In genomic region chr1:155453180-155453579, GRCm38 (mm10) we compare ENCODE assay signal across 10 mouse cellular contexts. TPM values are rescaled to one million over a fixed set of nuclear protein-coding genes. Genes with fewer than 3 reads are reported as not detected.
DNase-seq lines count a peak whose midpoint lies in the region; ATAC-seq and TF ChIP-seq lines count a peak whose summit lies in the region.
"Had no signal": no experiment of that assay in that cellular context is flagged by ENCODE, and none has a peak within 500 bp of the region (broad histone marks: within the 10 kb centered on the region; RNA-seq: fewer than 3 reads in every experiment).

No protein-coding gene starts in this region.

- no peaks in the 10 kb centered on the region for H3K36me3 ChIP-seq in kidney, adult 2 months (ENCODE audit: control insufficient read depth, insufficient read depth, low read length)
- H3K36me3 ChIP-seq in kidney, embryonic 15.5 days: no peaks in the 10 kb centered on the region
- no peaks in the 10 kb centered on the region for H3K36me3 ChIP-seq in heart, embryonic 16.5 days (ENCODE audit: control insufficient read depth, insufficient read depth)
- H3K36me3 ChIP-seq: embryonic facial prominence, embryonic 15.5 days; liver, embryonic 15.5 days had no signal

- H3K27ac ChIP-seq in kidney, adult 2 months (ENCODE audit: insufficient read depth, low read depth, low read length): no peak overlapping the region
- H3K27ac ChIP-seq in kidney, embryonic 15.5 days: no peak overlapping the region
- H3K27ac ChIP-seq in heart, embryonic 16.5 days (ENCODE audit: low read length): no peak overlapping the region
- H3K27ac ChIP-seq: embryonic facial prominence, embryonic 15.5 days; liver, embryonic 15.5 days; stomach, postnatal 0 days had no signal

- H3K4me2 ChIP-seq in kidney, embryonic 15.5 days: no peak overlapping the region
- no peak overlapping the region for H3K4me2 ChIP-seq in heart, embryonic 16.5 days (ENCODE audit: low read depth, low read length)
- H3K4me2 ChIP-seq: embryonic facial prominence, embryonic 15.5 days; liver, embryonic 15.5 days had no signal

- H3K27me3 ChIP-seq in kidney, adult 2 months (replicated peaks; ENCODE audit: control insufficient read depth, insufficient read depth, low read length): no peaks in the 10 kb centered on the region
- H3K27me3 ChIP-seq in kidney, embryonic 15.5 days: no peaks in the 10 kb centered on the region
- no peaks in the 10 kb centered on the region for H3K27me3 ChIP-seq in heart, embryonic 16.5 days (ENCODE audit: control insufficient read depth, insufficient read depth, low read length)
- H3K27me3 ChIP-seq: embryonic facial prominence, embryonic 15.5 days; liver, embryonic 15.5 days had no signal

- ATAC-seq in kidney, embryonic 15.5 days (replicated peaks; ENCODE audit: low FRiP score): no peak
- 0 out of 2 replicates have a peak, but pooled peaks have one; percentile 18 for ATAC-seq in heart, embryonic 16.5 days (replicated peaks; ENCODE audit: extremely low read depth, insufficient read depth, low FRiP score)

- H3K4me3 ChIP-seq in kidney, adult 2 months (ENCODE audit: insufficient read depth, low read depth, low read length): no peak overlapping the region
- no peak overlapping the region for H3K4me3 ChIP-seq in kidney, embryonic 15.5 days (replicated peaks)
- H3K4me3 ChIP-seq in heart, embryonic 16.5 days (ENCODE audit: low read length): no peak overlapping the region
- H3K4me3 ChIP-seq: embryonic facial prominence, embryonic 15.5 days; liver, embryonic 15.5 days had no signal

- TF ChIP-seq POLR2A in kidney, adult 2 months (IDR thresholded peaks at IDR 0.05; ENCODE audit: low read depth, low read length): no peak

- peak; percentile 92 for DNase-seq in kidney, adult 2 months
- peak; percentile 63 to 70 for DNase-seq in cerebellum, postnatal 10 days
- peak; percentile 43 for DNase-seq in urinary bladder, postnatal 14 days (ENCODE audit: low spot score)
- no peak for DNase-seq in B cell, adult 2 months
- no peak for DNase-seq in layer of hippocampus, postnatal 25 days (ENCODE audit: extremely low spot score in 1 of 2, low spot score in 1 of 2)

- no peaks in the 10 kb centered on the region; the same call in 1 of the 2 replicates for H3K4me1 ChIP-seq in kidney, adult 2 months (ENCODE audit: control insufficient read depth, insufficient read depth, low read length)
- 0 out of 2 replicates have a peak, but pooled peaks cover 4% of the 10 kb centered on the region for H3K4me1 ChIP-seq in kidney, embryonic 15.5 days
- H3K4me1 ChIP-seq in heart, embryonic 16.5 days (ENCODE audit: control insufficient read depth, insufficient read depth, low read length): 0 out of 2 replicates have a peak, but pooled peaks cover 2% of the 10 kb centered on the region
- H3K4me1 ChIP-seq: embryonic facial prominence, embryonic 15.5 days; liver, embryonic 15.5 days had no signal

- no peak overlapping the region for H3K9ac ChIP-seq in kidney, embryonic 15.5 days
- H3K9ac ChIP-seq in heart, embryonic 16.5 days (ENCODE audit: low read length): no peak overlapping the region
- H3K9ac ChIP-seq: embryonic facial prominence, embryonic 15.5 days; liver, embryonic 15.5 days had no signal

- H3K9me3 ChIP-seq in kidney, embryonic 15.5 days (replicated peaks): no peaks in the 10 kb centered on the region
- H3K9me3 ChIP-seq in heart, embryonic 16.5 days (replicated peaks; ENCODE audit: control insufficient read depth, low read length): no peaks in the 10 kb centered on the region
- H3K9me3 ChIP-seq: embryonic facial prominence, embryonic 15.5 days; liver, embryonic 15.5 days had no signal

- WGBS in kidney, adult 2 months: 42% methylated on average over 8 of the region's 8 CpGs
- 80% methylated on average over 8 of the region's 8 CpGs for WGBS in kidney, embryonic 15.5 days
- 69% methylated on average over 8 of the region's 8 CpGs for WGBS in heart, embryonic 16.5 days

- TF ChIP-seq CTCF in kidney, adult 2 months (conservative IDR thresholded peaks at IDR 0.05; ENCODE audit: insufficient read depth, insufficient read length, low read depth, low read length): no peak

RNA-seq across cellular contexts. Expression of gene Xpr1, which starts 36.0 kb away (rescaled TPM):
- 18.2 and 21.8 TPM in 2 replicates for polyA plus RNA-seq in kidney, adult 2 months (2012; rRNA removed)
- polyA plus RNA-seq in kidney, embryonic 15.5 days (2015; fragmentation: Nextera tagmentation; extraction: Ambion mirVana): 10.5 and 13.3 TPM in 2 replicates
- 9.1 and 9.3 TPM in 2 replicates for polyA plus RNA-seq in heart, embryonic 16.5 days (2015; fragmentation: Nextera tagmentation; extraction: Ambion mirVana)
- 10 to 100 TPM; 82.5 to 91.5 TPM for total RNA-seq in layer of hippocampus, postnatal 25 days (2021)

Comparison
In these comparisons a context has a peak if more than half of its experiments do, and no peak if none do; other contexts are left out.
1. DNase-seq: peak in kidney, adult 2 months (single experiment), cerebellum, postnatal 10 days (2 of 2) and urinary bladder, postnatal 14 days (single experiment); none in B cell, adult 2 months (0 of 2) and layer of hippocampus, postnatal 25 days (0 of 2).